ENCODE assay signal across 20 mouse cellular contexts in genomic region chr13:100071473-100071872, GRCm38 (mm10). TPM values are rescaled to one million over a fixed set of nuclear protein-coding genes. Genes with fewer than 3 reads are reported as not detected.
A peak's percentile ranks its signal among the peaks of the same experiment; 100 is the strongest.
DNase-seq lines count a peak whose midpoint lies in the region; ATAC-seq lines count a peak whose summit lies in the region.
"Had no signal": no experiment of that assay in that cellular context is flagged by ENCODE, and none has a peak within 500 bp of the region (broad histone marks: within the 10 kb centered on the region; RNA-seq: fewer than 3 reads in every experiment).

No protein-coding gene starts in this region.

- peak; percentile 7 for DNase-seq in CD4-positive helper T cell, adult 2 months (ENCODE audit: low read depth, low spot score)
- peak; percentile 21 for DNase-seq in R1 (ENCODE audit: low read depth, low spot score)
- DNase-seq in layer of hippocampus, postnatal 14 days (ENCODE audit: low spot score in 2 of 2) = no peak
- no peak for DNase-seq in lung, adult 18-20 months
- DNase-seq in testis, postnatal 10 days (ENCODE audit: low spot score) = no peak
- DNase-seq: adrenal gland, adult 8-10 months; adrenal gland, postnatal 25 days; B cell, adult 2 months; cerebellum, adult 11 months; cerebellum, adult 18-20 months; cerebellum, adult 8-10 months; cerebellum, adult 9-11 months; cerebellum, postnatal 14 days; cerebellum, postnatal 36 days; embryo, embryonic 11 days had no signal

- peak; percentile 87 for ATAC-seq in CD4-positive, CD25-positive, alpha-beta regulatory T cell, adult 4 months
- ATAC-seq in inflammation-experienced regulatory T-cells, adult 6 months = peak; percentile 88
- ATAC-seq: forebrain, embryonic 14.5 days; forebrain, embryonic 16.5 days; Patski had no signal

RNA-seq across cellular contexts. Expression of gene Bdp1, which starts 32.4 kb away (rescaled TPM):
- polyA plus RNA-seq in CD4-positive, CD25-positive, alpha-beta regulatory T cell, adult 4 months (2017; shearing (Covaris generic)) = 10 to 100 TPM; 17.5 to 26.5 TPM
- 10 to 100 TPM; 16.5 to 26.2 (median 20.5) TPM for polyA plus RNA-seq in inflammation-experienced regulatory T-cells, adult 6 months (2017; shearing (Covaris generic))
- 10 to 100 TPM; 30.9 to 31.4 TPM for total RNA-seq in layer of hippocampus, postnatal 14 days (2021)

RNA-seq across cellular contexts. Expression of gene Serf1, which starts 36.3 kb away (rescaled TPM):
- polyA plus RNA-seq in CD4-positive, CD25-positive, alpha-beta regulatory T cell, adult 4 months (2017; shearing (Covaris generic)) = 1 to 10 TPM; 5.6 to 6.3 TPM
- polyA plus RNA-seq in inflammation-experienced regulatory T-cells, adult 6 months (2017; shearing (Covaris generic)) = 1 to 10 TPM; 4.0 to 5.4 (median 4.7) TPM
- total RNA-seq in layer of hippocampus, postnatal 14 days (2021) = 10 to 100 TPM; 29.5 to 32.6 TPM

RNA-seq across cellular contexts. Expression of gene Smn1, which starts 53.2 kb away (rescaled TPM):
- polyA plus RNA-seq in CD4-positive, CD25-positive, alpha-beta regulatory T cell, adult 4 months (2017; shearing (Covaris generic)) = 10 to 100 TPM; 36.4 to 36.6 TPM
- polyA plus RNA-seq in inflammation-experienced regulatory T-cells, adult 6 months (2017; shearing (Covaris generic)) = 10 to 100 TPM; 28.5 to 34.4 (median 30.8) TPM
- 10 to 100 TPM; 33.3 to 34.6 TPM for total RNA-seq in layer of hippocampus, postnatal 14 days (2021)

RNA-seq across cellular contexts. Expression of gene Mccc2, which starts 56.0 kb away (rescaled TPM):
- polyA plus RNA-seq in CD4-positive, CD25-positive, alpha-beta regulatory T cell, adult 4 months (2017; shearing (Covaris generic)) = 10 to 100 TPM; 11.5 to 18.2 TPM
- 10 to 100 TPM; 10.1 to 16.4 (median 13.5) TPM for polyA plus RNA-seq in inflammation-experienced regulatory T-cells, adult 6 months (2017; shearing (Covaris generic))
- 10 to 100 TPM; 31.2 to 34.0 TPM for total RNA-seq in layer of hippocampus, postnatal 14 days (2021)

Comparison
In these comparisons a context has a peak if more than half of its experiments do, and no peak if none do; other contexts are left out.
1. DNase-seq: peak in CD4-positive helper T cell, adult 2 months (single experiment) and R1 (single experiment); none in layer of hippocampus, postnatal 14 days (0 of 2), lung, adult 18-20 months (0 of 2) and testis, postnatal 10 days (single experiment).